Mouse (Mus musculus) kidney, embryonic 16.5 days (tissue): ENCODE results near the gene Gm10324. TPM values are rescaled to one million over a fixed set of nuclear protein-coding genes. Genes with fewer than 3 reads are reported as not detected.
"Not testable (repeated sequence)": the region's sequence is repeated elsewhere in the genome, so short reads cannot be mapped to it uniquely, and the experiment has no call there.

Source experiments
- ATAC-seq: fragments of 200-750 bp; cut with Nextera tagmentation; 2 replicates; pipeline ENCODE4 v1.8.0; 2017; ENCODE audit warnings: moderate TSS enrichment; ENCODE audit not compliant: low FRiP score, low TSS enrichment
- H3K27ac ChIP-seq: fragments of 300-500 bp; sonication (generic); 2 replicates; pipeline ENCODE4 v1.5.1; 2014; ENCODE audit warnings: low read length
- H3K27me3 ChIP-seq: fragments of 300-500 bp; sonication (generic); 2 replicates; pipeline ENCODE4 v1.6.1; 2014; ENCODE audit warnings: low read length, control low read depth, mixed read lengths; ENCODE audit not compliant: insufficient read depth
- H3K36me3 ChIP-seq: fragments of 300-500 bp; sonication (generic); 2 replicates; pipeline ENCODE4 v1.6.1; 2014; ENCODE audit warnings: low read length, control low read depth, mixed read lengths; ENCODE audit not compliant: insufficient read depth
- H3K4me1 ChIP-seq: fragments of 300-500 bp; sonication (generic); 2 replicates; pipeline ENCODE4 v1.6.1; 2014; ENCODE audit warnings: low read length, control low read depth, mixed read lengths; ENCODE audit not compliant: insufficient read depth
- H3K4me2 ChIP-seq: fragments of 300-500 bp; sonication (generic); replicated peaks from 2 replicates; pipeline ENCODE4 v1.6.1; 2014; ENCODE audit warnings: low read depth, low read length
- H3K4me3 ChIP-seq: fragments of 300-500 bp; sonication (generic); 2 replicates; pipeline ENCODE4 v1.5.1; 2014; ENCODE audit warnings: mild to moderate bottlenecking, low read length
- H3K9ac ChIP-seq: fragments of 300-500 bp; sonication (generic); replicated peaks from 2 replicates; pipeline ENCODE4 v1.6.1; 2014; ENCODE audit warnings: low read length
- H3K9me3 ChIP-seq: fragments of 300-500 bp; sonication (generic); 2 replicates; pipeline ENCODE4 v1.6.1; 2016; ENCODE audit warnings: low read length, control low read depth
- WGBS: fragments of 180-500 bp; shearing (Covaris S2); extraction: QIAGEN DNeasy Blood & Tissue Kit; methylation state at CpG from one replicate; pipeline ENCODE4 v1.1.7; 2014; 5-methylcytosine and 5-hydroxymethylcytosine counted together
- polyA plus RNA-seq: library from polyadenylated mRNA; unstranded; fragments of >200 nt; fragmentation: Nextera tagmentation; extraction: Ambion mirVana; gene quantifications from 2 replicates; pipeline ENCODE4 v1.2.1, GENCODE M21; 2015

Gene Gm10324
- not detected in 2 replicates for polyA plus RNA-seq

- not testable (repeated sequence) for H3K27me3 ChIP-seq, H3K9ac ChIP-seq, H3K36me3 ChIP-seq, ATAC-seq, H3K4me3 ChIP-seq, H3K4me2 ChIP-seq, H3K27ac ChIP-seq, H3K9me3 ChIP-seq, H3K4me1 ChIP-seq
- WGBS = no CpG with 5 or more reads among the region's 2 CpGs
Observed at GRCm38 (mm10) chr13:66119247-66119646, at the start of gene Gm10324. Gm10324 (plus strand) TSS chr13:66119547.

Other genes with a start within 250 kb of the Gm10324 start
- gene Gm10772, start 108.0 kb downstream of the Gm10324 start, polyA plus RNA-seq = not detected in 2 replicates